Mouse (Mus musculus) embryo, embryonic 11.5 days (tissue): Measurements from ENCODE around the gene Gm20388.
A peak's percentile ranks its signal among the peaks of the same experiment; 100 is the strongest.
"Not testable (repeated sequence)": the region's sequence is repeated elsewhere in the genome, so short reads cannot be mapped to it uniquely, and the experiment has no call there.

Experiments used
- DNase-seq: peaks from one replicate; pipeline ENCODE4 v3.0.0-alpha.2; 2012; ENCODE audit warnings: low read depth, low spot score

The Gm20388 gene

DNA sequence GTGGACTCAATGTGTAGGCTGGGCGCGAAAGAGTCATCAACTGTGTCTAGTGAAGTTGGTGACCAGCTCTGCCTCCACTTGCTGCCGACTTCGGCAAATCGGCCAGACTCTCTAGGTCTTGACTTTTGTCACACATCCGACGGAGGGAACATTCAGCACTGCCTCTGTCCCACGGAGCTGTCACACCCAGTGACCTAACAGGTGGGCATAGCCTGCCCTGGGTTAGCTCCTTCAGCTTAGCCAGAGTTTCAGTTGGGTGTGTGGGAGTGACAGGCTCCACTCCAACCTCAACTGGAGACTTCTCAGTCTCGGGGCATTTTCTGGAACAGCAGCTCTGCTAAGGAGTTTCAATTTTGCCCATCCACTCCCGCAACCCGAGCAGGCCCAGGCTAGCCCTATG lies 1223.9 kb downstream of the Gm20388 start:
- no peak for DNase-seq

DNA sequence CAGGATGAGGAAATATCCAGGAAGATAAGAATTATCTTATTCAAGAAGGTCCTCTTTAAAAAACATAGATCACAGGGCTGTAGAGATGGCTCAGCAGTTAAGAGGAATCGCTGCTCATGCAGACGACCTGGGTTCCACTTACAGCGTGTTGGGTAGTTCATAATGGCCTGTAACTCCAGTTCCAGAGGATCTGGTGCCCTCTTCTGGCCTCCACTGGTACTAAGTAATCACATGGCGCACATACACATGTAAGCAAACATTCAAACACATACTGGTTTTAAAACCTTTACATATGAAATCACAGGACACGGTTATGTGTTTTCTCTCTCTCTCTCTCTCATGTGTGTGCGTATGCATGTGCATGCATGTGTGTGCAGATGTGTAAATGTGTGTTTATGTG lies 1226.2 kb downstream of the Gm20388 start:
- no peak for DNase-seq

DNA sequence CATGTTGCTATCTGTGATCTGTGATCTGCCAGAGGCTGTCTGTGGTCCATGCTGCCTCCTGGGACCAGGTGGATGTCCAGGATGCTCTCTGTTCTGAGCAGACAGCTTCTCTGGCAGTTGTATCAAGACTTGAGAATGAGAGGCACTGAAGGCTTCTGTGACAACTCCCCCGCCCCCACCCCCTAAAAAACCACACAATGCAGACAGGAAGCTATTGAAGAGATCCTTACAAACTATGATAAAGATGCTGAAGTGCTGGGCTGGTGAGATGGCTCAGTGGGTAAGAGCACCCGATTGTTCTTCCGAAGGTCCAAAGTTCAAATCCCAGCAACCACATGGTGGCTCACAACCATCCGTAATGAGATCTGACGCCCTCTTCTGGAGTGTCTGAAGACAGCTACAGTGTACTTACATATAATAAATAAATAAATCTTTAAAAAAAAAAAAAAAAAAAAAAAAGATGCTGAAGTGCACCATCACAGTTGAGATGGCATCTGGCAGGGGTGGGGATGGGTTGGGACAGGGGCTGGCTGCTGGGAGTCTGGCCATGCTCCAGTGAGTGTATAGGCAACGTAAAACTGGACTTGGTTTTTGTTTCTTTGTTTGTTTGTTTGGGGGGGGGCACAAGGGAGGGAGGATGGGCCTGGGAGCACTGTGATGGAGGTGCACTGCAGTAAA lies 1235.0 kb downstream of the Gm20388 start:
- DNase-seq: not testable (repeated sequence)

DNA sequence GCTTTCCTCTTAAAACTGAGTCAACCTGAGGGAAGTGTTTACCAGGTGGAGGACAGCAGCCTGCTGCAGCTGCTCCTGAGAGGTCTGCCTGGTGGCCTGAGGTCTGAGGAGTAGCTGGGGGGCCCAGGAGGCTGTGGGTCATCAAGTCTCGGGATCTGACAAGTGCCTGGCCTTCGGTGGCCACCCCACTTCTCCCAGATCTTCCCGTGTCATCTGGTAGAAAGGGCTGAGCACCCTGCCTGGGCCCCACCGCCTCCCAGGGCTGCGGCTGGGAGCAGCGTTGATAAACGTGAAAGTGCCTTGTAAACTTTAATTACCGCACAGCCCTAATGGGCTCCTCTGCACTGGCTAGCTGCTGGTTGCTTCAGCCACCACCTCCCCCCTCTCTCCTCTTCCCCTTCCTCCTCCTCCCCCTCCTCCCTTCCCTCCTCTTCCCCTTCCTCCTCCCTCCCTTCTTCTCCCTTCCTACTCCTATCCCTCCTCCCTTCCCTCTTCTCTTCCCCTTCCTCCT lies 1238.0 kb downstream of the Gm20388 start:
- DNase-seq: no peak

DNA sequence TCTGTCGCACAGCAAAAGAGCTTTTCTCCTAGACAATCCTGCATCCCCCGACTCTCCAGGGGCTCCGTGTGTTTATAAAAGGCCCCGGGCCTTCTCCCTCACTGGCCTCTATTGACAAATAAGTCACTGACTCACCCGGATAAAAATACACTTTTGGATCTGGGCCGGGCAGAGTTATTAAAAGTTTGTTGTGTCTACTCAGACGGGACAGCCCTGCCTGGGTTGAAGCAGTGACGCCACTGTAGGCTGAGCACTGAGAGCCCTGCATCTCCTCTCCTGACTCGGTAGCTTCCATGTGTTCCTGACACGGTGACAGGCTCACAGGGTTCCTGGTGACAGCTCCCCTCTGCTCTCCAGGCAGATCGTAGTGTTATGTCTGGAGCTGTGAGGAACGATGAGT lies 1241.8 kb downstream of the Gm20388 start:
- DNase-seq: no peak

DNA sequence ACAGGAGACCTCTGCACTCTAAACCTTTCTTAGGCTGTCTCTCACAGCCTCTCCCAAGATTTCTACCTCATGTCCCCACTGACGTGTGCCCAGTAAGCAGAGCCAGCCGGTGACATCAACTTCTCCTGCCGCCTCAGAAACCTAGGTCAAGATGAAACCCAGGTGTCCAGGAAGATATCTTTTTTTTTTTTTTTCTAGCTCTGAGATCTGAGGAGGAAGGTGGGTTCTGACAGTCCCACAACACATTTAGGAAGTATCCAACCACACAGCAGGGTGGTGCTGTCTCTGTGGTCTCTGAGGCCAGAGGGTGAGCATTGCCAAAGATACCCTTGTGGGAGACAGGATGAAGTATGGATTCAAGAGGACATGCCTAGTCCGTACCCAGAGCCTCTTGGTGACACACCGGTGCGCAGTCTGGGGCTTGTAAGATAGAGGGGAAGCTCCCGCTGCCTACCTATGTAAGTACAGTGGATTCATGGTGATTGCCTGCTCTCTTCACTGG lies 1246.4 kb downstream of the Gm20388 start:
- DNase-seq: no peak

DNA sequence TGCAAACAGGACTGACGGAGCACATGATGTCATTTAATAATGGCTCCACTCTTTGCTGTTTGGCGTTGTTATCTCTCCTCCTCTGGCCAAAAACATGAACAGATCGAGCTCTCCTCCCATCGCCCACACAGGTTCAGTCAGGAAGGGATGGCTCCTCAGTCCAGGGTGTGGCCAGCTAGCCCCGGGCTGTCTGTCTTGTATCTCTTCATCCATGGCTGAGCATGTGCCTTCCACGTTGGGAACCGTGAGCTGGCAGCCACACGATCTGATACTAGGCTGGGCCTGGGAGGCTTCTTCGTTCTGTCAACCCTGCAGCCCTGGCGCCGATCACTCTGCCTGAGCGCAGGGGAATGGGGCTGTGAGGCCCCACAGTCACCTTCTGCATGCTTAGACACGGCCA lies 1248.2 kb downstream of the Gm20388 start:
- no peak for DNase-seq

DNA sequence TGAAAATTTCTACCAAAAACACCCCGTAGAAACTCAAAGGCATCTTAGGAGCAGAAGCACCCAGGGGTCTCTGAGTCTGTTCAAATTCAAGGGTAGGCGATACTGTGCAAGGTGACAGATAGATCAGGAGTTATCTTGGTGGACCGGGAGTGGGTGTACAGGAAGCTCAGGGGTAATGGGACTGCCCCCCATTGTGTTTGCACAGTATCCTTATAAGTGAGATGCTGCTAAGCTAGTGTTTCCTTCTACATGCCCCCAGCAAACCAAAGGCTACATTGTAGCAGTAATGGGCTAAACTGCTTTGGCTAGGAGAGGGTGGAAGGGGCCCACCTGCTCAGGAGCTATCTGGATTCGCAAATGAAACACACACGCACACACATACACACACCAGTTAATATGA lies 1250.8 kb downstream of the Gm20388 start:
- DNase-seq: no peak

DNA sequence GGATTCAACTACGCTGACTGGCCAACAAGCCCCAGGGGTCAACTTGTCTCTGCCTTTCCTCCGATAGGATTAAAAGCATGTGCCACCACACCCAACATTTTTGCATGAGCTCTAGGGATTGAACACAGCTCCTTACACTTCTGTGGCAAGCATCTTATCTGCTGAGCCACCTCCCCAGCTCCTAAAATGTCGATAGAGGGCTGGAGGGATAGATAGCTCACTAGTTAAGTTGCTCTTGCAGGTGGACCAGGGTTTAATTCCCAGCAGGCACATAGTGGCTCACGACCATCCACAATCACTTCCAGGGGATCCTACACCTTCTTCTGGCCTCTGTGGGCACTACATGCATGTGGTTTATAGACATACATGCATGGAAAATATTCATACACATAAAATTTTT lies 1251.8 kb downstream of the Gm20388 start:
- DNase-seq: no peak

DNA sequence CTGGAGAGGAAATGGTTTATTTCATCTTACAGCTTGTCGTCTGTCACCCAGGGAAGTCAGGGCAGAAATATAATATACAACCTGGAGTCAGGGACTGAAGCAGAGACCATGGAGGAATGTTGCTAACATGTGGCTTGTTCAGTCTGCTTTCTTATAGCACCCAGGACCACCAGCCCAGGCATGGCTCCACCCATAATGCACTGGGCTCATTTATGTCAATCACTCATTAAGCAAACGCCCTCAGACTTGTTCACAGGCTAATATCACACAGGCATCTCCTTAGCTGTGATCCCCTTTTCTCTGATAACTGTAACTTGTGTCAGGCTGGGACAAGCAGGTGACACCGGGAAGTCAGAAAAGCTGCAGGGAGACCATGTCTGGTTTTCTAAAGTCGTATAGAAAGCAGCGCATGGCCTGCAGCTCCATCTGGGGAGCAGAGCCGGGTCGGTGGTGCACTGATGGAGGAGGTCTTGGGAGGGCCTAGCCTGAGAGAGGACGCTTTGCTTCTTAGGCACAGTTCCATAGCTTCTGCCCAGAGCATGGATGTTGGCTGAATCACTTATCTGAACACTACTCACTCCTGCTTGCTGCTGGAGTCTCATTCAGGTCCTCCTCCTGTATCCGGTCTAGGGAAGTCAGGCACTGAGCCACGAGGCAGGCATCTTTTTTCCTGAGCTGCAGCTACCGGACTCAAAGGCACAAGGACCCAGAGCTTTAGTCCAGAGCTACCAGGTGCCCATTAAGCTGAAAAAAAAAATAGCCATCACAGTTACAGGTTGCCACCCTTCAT lies 1252.5 kb downstream of the Gm20388 start:
- no peak for DNase-seq

DNA sequence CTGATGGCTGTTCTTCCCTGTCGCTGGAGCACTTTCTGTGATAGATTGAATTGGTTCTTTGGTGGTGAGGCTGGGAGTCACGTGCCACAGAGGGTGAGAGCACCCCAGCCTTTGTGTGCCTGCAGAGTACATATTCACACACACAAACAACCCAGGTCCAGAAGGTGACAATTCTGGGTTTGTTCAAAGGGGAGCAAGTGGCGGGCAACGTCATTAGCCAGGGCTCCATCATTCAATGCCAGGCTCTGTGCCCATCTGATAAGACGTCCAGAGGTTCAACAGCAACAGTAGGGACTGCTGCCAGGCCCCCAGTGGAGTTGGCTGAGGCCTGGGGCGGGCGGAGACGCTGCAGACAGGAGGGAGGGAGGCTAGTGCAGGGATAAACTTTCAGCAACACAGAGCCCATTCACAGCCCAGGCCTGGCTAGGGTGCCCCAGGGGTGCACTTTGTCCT lies 1253.4 kb downstream of the Gm20388 start:
- no peak for DNase-seq

DNA sequence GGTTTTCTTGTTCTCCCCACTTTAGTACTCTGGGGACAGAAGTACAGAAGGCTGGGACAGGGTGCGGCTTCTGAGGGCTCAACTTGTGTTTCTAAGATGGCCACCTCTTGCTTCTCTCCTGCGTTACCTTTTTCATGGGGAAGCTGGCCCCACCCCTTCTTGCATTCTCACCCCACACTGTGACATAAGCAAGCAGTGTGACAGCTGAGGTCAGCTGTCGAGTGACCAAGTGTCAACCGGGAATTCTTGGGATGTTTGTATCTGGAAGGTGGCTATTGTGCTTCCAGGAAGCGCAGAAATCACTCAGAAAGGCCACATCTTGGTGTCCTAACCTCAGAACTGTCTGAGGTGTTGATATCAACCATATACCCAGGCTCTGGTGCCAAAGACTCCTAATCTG lies 1257.4 kb downstream of the Gm20388 start:
- no peak for DNase-seq

DNA sequence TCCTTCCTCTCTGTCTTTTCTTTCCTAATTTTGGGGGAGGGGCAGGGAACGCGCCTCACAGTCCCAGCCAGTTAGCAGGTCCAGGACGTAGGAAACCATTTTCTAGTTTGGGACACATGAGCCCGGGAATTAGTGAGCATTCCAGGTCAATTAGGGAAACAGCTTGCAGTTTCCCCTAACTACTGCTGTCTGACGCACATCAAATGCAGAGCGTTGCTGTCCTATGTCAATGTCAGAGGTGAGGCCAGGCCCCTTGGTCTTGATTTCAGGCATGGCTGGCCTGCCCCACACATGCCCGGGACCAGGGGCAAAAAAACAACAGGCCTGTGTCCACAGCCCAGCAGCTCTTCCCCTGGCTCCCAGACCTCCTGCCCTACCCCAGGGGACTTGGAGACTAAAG lies 1259.5 kb downstream of the Gm20388 start:
- DNase-seq: no peak

DNA sequence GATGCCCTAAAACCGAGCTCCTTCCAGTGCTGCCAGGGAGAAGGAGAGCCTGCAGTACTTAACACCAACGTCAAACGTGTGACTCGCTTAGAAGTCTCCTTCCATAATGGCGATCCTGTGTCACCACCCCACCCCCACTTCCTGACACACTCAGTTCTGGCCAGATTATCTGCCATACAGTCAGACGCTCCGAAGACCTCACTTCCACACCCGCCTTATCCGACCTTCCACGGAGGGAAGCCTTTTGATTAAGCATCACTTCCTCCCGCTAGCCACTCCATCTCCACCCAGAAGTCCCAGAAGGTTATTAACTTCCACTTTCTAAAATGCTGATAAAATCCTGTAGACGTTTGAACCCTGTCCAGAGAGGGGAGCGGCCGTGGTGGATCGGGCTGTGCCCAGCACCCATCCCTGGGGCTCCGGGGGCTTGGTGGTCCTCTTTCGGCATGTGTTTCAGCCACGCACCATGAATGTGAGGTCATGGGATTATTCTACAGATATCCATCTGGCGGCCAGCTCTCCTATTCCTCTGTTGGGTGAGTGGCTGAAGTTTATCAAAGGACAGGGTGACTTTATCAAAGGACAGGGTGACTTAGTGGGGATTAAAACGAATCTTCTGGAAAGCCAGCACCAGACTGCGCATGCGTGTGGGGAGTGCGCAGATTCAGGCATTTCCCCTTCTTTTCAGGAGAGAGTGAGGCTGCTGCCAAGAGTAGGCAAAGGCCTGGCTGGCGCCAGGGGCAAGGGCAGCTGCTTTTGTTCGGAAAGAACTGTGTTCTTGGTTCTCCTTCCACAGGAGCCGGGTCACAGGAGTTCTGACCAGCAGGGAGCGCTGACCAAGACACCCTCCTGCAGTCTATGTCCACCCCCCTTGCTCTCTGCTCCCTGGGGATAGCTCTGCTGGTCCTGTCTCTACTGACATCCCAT lies 1260.2 kb downstream of the Gm20388 start:
- DNase-seq: no peak

DNA sequence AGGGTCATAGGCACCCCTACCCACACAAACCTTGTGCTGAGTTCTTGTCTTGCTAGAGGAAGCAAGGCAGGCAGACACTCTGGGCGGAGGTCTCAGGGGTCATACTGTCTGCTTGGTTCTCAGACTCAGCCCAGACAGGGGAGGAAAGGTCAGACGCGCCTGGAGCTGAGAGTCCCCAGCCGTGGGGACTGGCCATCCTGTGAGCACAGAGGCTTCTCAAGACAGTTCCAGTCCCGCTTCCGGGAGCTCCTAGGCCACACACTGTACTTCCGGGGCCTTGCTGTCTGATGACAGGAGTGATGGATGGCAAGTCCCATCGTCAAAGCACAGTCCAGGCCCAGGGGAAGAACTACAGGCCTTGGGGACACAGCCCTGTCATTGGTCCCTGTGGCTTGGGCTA lies 1261.9 kb downstream of the Gm20388 start:
- no peak for DNase-seq

DNA sequence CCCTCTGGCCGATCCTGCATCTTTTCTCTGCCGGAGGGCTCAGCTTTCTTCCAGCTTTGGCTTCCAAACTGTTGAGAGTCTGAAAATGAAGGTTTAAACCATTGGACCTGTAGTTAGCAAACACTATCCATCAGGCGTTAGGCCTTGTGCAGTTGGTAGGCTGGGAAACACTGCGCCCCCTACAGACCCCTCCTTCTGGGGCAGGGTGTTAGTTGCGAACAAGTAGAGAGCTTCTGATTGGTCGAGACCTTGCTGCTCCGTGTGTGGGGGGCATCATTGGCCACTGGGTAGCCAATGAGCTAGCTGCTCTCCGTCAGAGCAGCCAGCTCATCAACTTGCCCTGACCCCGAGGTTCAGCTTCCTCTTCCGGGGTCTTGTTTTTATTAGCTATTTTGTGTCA lies 1263.5 kb downstream of the Gm20388 start:
- DNase-seq: no peak

DNA sequence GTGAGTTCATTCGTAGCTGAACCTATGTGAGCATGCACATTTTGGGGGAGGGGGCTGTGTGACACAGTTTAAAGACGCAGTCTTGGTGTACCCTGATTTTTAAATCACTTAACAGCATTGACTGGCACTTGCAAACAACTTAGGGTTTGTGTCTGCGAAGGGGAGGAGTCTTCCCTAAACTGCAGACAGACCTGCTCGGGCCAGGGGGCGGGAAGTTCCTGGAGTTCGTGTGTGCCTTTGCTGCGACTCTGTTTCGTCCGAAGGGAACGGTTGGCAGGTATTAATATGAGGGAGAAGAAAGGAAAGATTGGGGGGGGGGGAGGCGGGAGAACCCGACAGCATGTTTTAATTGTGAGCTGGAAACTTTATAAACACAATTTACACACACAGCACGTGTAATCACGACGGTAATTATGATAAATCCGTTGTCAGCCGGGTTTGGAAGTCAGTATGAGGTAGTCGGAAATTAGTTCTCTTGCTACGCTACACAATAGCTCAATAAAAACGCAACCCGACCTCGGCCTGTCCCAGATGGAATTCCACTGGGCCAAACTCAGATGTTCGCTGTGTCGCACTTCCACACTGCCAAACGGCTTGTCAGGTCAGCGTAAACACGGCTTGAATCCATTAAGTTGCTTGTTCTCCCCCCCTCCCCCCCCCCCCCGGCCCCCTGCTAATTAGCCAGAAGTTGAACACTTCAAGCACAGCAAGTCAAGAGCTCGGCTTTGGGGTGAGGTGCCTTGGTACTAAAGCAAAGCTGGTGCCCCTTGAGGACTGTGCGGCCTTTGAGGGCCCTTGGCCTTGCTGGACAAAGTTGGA lies 1264.3 kb downstream of the Gm20388 start:
- no peak for DNase-seq

DNA sequence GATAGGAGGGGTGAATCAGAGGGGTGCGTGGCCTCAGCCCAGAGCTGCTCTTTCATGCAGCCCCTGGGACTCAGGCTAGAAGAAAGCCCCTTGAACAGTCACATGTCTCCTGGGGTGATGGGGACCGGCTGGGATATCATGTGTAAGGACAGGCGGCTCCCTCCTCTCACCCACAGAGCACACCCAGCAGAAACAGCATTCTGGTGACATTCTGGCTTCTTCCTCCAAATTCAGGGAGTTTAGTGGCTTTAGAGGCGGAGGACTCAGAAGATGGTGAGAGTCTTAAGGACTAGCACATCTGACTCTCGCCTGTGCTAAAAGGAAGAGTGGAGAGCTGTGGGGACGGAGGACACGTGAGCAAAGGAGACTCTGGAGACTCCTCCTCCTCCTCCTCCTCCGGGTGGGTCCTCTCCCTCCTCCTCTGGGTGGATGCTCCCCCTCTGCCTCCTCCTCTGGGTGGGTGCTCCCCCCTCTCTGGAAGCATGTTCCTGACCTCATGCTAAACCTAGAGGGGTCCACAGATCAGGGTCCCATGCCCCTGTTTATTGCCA lies 1265.0 kb downstream of the Gm20388 start:
- DNase-seq: no peak

DNA sequence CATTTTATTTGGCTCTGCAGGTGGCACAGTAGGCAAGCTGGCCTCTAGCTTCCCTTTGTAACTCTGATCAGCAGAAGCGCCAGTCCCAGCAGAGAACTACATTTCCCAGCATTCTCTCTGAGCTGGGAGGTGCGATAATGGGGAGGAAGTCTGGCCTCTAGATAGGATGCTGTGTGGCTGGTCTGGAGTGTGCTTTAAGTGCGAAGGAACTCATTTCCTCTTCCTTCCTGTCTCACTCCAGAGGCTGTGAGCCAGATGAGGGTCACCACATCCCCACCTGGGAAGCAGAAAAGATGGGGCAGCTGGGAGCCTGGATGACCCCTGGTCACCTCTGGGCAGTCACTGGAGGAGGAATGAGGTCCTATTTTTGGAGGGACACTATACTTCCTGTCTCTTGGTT lies 1265.7 kb downstream of the Gm20388 start:
- DNase-seq: no peak

DNA sequence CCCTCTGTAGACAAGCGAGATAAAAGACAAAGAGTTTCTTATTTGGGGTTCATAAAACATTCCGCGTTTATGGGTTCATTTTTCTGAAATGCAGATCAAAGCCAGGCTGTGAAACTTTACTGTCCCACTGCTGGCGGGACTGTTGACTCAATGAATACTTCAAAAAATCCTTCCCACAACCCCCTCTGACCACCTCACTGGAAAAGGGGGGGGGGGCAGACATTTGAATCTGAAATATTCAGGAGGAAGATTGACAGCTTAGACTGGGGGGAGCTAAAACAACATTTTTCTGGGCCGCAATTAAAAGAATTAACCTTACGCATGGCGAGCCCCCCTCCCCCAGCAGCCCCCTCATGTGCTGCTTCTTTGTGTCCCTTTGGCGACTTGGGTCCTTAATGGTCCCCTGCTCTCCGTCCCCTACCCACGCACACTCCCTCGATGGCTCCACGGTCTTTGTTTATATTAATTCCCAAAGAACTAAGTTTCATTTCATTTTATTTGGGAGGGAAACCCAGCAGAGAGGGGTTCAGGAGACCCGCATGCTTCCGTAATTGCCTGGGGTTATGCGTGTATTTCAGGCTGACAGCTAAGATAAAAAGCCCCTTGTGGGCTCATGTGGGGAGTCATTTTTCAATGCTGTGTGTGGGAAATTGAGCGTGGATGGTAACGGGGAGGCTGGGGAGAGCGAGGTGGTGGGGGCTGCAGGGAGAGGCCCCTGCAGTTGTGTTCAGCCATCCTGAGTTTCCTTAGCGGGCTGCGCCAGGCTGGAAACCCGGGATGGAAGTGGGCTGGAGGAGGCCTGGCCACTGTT lies 1270.0 kb downstream of the Gm20388 start:
- peak; percentile 49 for DNase-seq
